Mouse (Mus musculus): Measurements from ENCODE around the gene Derl2. TPM values are rescaled to one million over a fixed set of nuclear protein-coding genes. Genes with fewer than 3 reads are reported as not detected.

Derl2 gene
- polyA plus RNA-seq, 1 experiment from 2014 or later, result 42.3 TPM

- Histone ChIP-seq H3K4me3 (ENCODE audit: low read depth, low read length) (no peak overlapping the region), H3K36me3 (ENCODE audit: control insufficient read depth, insufficient read depth, low read length) (peaks cover 24% of the 10 kb centered on the region), H3K4me1 (ENCODE audit: control insufficient read depth, insufficient read depth, low read length) (no peaks in the 10 kb centered on the region), H3K9me3 (ENCODE audit: control insufficient read depth, low read length) (no peaks in the 10 kb centered on the region), H3K4me2 (ENCODE audit: low read depth) (no peak overlapping the region), H3K27ac (ENCODE audit: low read depth, low read length) (no peak overlapping the region), H3K27me3 (ENCODE audit: control insufficient read depth, insufficient read depth, low read length) (no peaks in the 10 kb centered on the region), H3K9ac (ENCODE audit: low read length) (no peak overlapping the region)
- WGBS, result 92% methylated on average over 2 of the region's 2 CpGs
- DNase-seq (ENCODE audit: low spot score), result no peak
- no peak for ATAC-seq (ENCODE audit: insufficient read depth, low FRiP score, low TSS enrichment)
These were observed 44.4 kb downstream of the Derl2 start for GRCm38 (mm10) chr11:70975193-70975592.

GRCm38 (mm10) chr11:70973947-70974346 is 45.7 kb downstream of the Derl2 start:
- no peak overlapping the region for H3K9ac ChIP-seq (ENCODE audit: low read length)
- no peaks in the 10 kb centered on the region for H3K4me1 ChIP-seq (ENCODE audit: control insufficient read depth, insufficient read depth, low read length)
- 72% methylated on average over 4 of the region's 4 CpGs for WGBS
- peaks cover 20% of the 10 kb centered on the region for H3K36me3 ChIP-seq (ENCODE audit: control insufficient read depth, insufficient read depth, low read length)
- no peaks in the 10 kb centered on the region for H3K27me3 ChIP-seq (ENCODE audit: control insufficient read depth, insufficient read depth, low read length)
- no peak overlapping the region for H3K4me3 ChIP-seq (ENCODE audit: low read depth, low read length)
- H3K27ac ChIP-seq (ENCODE audit: low read depth, low read length), result no peak overlapping the region
- H3K4me2 ChIP-seq (ENCODE audit: low read depth), result no peak overlapping the region
- ATAC-seq (ENCODE audit: insufficient read depth, low FRiP score, low TSS enrichment), result no peak
- H3K9me3 ChIP-seq (ENCODE audit: control insufficient read depth, low read length), result no peaks in the 10 kb centered on the region
- DNase-seq (ENCODE audit: low spot score), result peak; percentile 19

- peaks cover 8% of the 10 kb centered on the region; the same call in 1 of the 2 replicates for H3K4me1 ChIP-seq (ENCODE audit: control insufficient read depth, insufficient read depth, low read length)
- DNase-seq (ENCODE audit: low spot score) (no peak), ATAC-seq (ENCODE audit: insufficient read depth, low FRiP score, low TSS enrichment) (no peak)
- WGBS, result 74% methylated on average over 1 of the region's 1 CpGs
- H3K36me3 ChIP-seq (ENCODE audit: control insufficient read depth, insufficient read depth, low read length), result peaks cover 9% of the 10 kb centered on the region
- no peak overlapping the region for H3K27ac ChIP-seq (ENCODE audit: low read depth, low read length)
- no peak overlapping the region for H3K4me3 ChIP-seq (ENCODE audit: low read depth, low read length)
- H3K27me3 ChIP-seq (ENCODE audit: control insufficient read depth, insufficient read depth, low read length), result no peaks in the 10 kb centered on the region
- H3K9me3 ChIP-seq (ENCODE audit: control insufficient read depth, low read length), result no peaks in the 10 kb centered on the region
- H3K9ac ChIP-seq (ENCODE audit: low read length), result no peak overlapping the region
- H3K4me2 ChIP-seq (ENCODE audit: low read depth), result no peak overlapping the region
These were observed 47.1 kb downstream of the Derl2 start for GRCm38 (mm10) chr11:70972586-70972985.

- Histone ChIP-seq H3K27me3 (ENCODE audit: control insufficient read depth, insufficient read depth, low read length) (no peaks in the 10 kb centered on the region), H3K4me1 (ENCODE audit: control insufficient read depth, insufficient read depth, low read length) (peaks cover 8% of the 10 kb centered on the region; the same call in 1 of the 2 replicates), H3K36me3 (ENCODE audit: control insufficient read depth, insufficient read depth, low read length) (no peaks in the 10 kb centered on the region; the same call in 1 of the 2 replicates), H3K9ac (ENCODE audit: low read length) (peak overlapping the region; percentile 59), H3K9me3 (ENCODE audit: control insufficient read depth, low read length) (no peaks in the 10 kb centered on the region), H3K27ac (ENCODE audit: low read depth, low read length) (peak overlapping the region; percentile 46; the same call in 1 of the 2 replicates), H3K4me2 (ENCODE audit: low read depth) (peak overlapping the region; percentile 77), H3K4me3 (ENCODE audit: low read depth, low read length) (peak overlapping the region; percentile 93)
- WGBS, result 18% methylated on average over 24 of the region's 24 CpGs
- DNase-seq (ENCODE audit: low spot score) (no peak), ATAC-seq (ENCODE audit: insufficient read depth, low FRiP score, low TSS enrichment) (peak; percentile 20; the same call in 1 of the 2 replicates)
These were observed 48.8 kb downstream of the Derl2 start for GRCm38 (mm10) chr11:70970560-70971540.

- Histone ChIP-seq H3K4me3 (ENCODE audit: low read depth, low read length) (peak within 1 kb of the TSS; percentile 93), H3K27me3 (ENCODE audit: control insufficient read depth, insufficient read depth, low read length) (no peaks in the 10 kb centered on the region), H3K4me2 (ENCODE audit: low read depth) (peak within 1 kb of the TSS; percentile 77), H3K4me1 (ENCODE audit: control insufficient read depth, insufficient read depth, low read length) (peaks cover 8% of the 10 kb centered on the region; the same call in 1 of the 2 replicates), H3K36me3 (ENCODE audit: control insufficient read depth, insufficient read depth, low read length) (peaks cover 4% of the 10 kb centered on the region; the same call in 1 of the 2 replicates), H3K9ac (ENCODE audit: low read length) (peak within 1 kb of the TSS; percentile 89), H3K9me3 (ENCODE audit: control insufficient read depth, low read length) (no peaks in the 10 kb centered on the region), H3K27ac (ENCODE audit: low read depth, low read length) (peak within 1 kb of the TSS; percentile 73; the same call in 1 of the 2 replicates)
- ATAC-seq (ENCODE audit: insufficient read depth, low FRiP score, low TSS enrichment) (peak; percentile 98), DNase-seq (ENCODE audit: low spot score) (peak; percentile 94)
- WGBS, result under 1% methylated on average over 43 of the region's 43 CpGs
These were observed 49.7 kb downstream of the Derl2 start, which contains the start of the genes Nup88 and Rpain for GRCm38 (mm10) chr11:70969821-70970559. Gene Nup88 (minus strand): TSS chr11:70969973. Gene Rpain (plus strand): TSS chr11:70970213.

GRCm38 (mm10) chr11:70969271-70969794 is 50.3 kb downstream of the Derl2 start:
- H3K4me1 ChIP-seq (ENCODE audit: control insufficient read depth, insufficient read depth, low read length), result peaks cover 8% of the 10 kb centered on the region; the same call in 1 of the 2 replicates
- H3K27me3 ChIP-seq (ENCODE audit: control insufficient read depth, insufficient read depth, low read length), result no peaks in the 10 kb centered on the region
- ATAC-seq (ENCODE audit: insufficient read depth, low FRiP score, low TSS enrichment) (no peak), DNase-seq (ENCODE audit: low spot score) (no peak)
- no peaks in the 10 kb centered on the region for H3K9me3 ChIP-seq (ENCODE audit: control insufficient read depth, low read length)
- H3K36me3 ChIP-seq (ENCODE audit: control insufficient read depth, insufficient read depth, low read length), result peaks cover 6% of the 10 kb centered on the region
- peak overlapping the region; percentile 93 for H3K4me3 ChIP-seq (ENCODE audit: low read depth, low read length)
- H3K4me2 ChIP-seq (ENCODE audit: low read depth), result peak overlapping the region; percentile 72
- H3K27ac ChIP-seq (ENCODE audit: low read depth, low read length), result peak overlapping the region; percentile 73; the same call in 1 of the 2 replicates
- peak overlapping the region; percentile 89 for H3K9ac ChIP-seq (ENCODE audit: low read length)
- 2% methylated on average over 25 of the region's 25 CpGs for WGBS

- H3K27me3 ChIP-seq (ENCODE audit: control insufficient read depth, insufficient read depth, low read length), result no peaks in the 10 kb centered on the region
- H3K36me3 ChIP-seq (ENCODE audit: control insufficient read depth, insufficient read depth, low read length), result peaks cover 8% of the 10 kb centered on the region
- H3K9me3 ChIP-seq (ENCODE audit: control insufficient read depth, low read length), result no peaks in the 10 kb centered on the region
- H3K4me3 ChIP-seq (ENCODE audit: low read depth, low read length), result no peak overlapping the region
- no peak overlapping the region for H3K9ac ChIP-seq (ENCODE audit: low read length)
- no peak overlapping the region for H3K27ac ChIP-seq (ENCODE audit: low read depth, low read length)
- no peak overlapping the region for H3K4me2 ChIP-seq (ENCODE audit: low read depth)
- no peak for DNase-seq (ENCODE audit: low spot score)
- H3K4me1 ChIP-seq (ENCODE audit: control insufficient read depth, insufficient read depth, low read length), result peaks cover 8% of the 10 kb centered on the region; the same call in 1 of the 2 replicates
- ATAC-seq (ENCODE audit: insufficient read depth, low FRiP score, low TSS enrichment), result no peak
- WGBS, result 76% methylated on average over 4 of the region's 4 CpGs
These were observed 55.3 kb downstream of the Derl2 start for GRCm38 (mm10) chr11:70964222-70964907.
